Mouse (Mus musculus): ENCODE results near the gene Usp19. TPM values are rescaled to one million over a fixed set of nuclear protein-coding genes. Genes with fewer than 3 reads are reported as not detected.

The Usp19 gene
- polyA plus RNA-seq, 1 experiment: 335 TPM

DNA sequence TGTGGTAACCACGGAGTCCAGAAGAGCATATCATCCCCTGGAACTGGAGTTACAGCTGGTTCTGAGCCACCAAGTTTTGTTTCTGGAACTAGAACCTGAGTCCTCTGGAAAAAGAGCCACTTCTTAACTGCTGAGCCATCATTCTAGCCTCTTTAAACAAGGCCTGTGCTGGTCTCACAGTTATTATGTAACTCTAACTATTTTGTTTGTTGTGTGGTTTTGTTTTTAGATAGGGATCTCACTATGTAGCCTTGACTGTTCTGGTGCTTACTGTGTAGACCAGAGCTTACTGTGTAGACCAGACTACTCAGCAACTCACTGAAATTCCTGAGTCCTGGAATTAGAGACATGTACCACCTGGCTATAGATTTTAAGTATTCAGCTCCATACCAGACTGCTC is 56.5 kb downstream of the Usp19 start:
- peaks cover 77% of the 10 kb centered on the region for H3K36me3 ChIP-seq (ENCODE audit: control insufficient read depth, insufficient read depth, low read length)
- no peaks in the 10 kb centered on the region for H3K27me3 ChIP-seq (ENCODE audit: control insufficient read depth, insufficient read depth, low read length)
- no peak overlapping the region for H3K27ac ChIP-seq (ENCODE audit: control insufficient read depth, insufficient read depth, low read length)
- no peak for TF ChIP-seq POLR2A (IDR thresholded peaks at IDR 0.05; ENCODE audit: control insufficient read depth, extremely low read depth, insufficient read depth, low read length, poor library complexity)
- no peak for DNase-seq
- no peaks in the 10 kb centered on the region for H3K4me1 ChIP-seq (replicated peaks; ENCODE audit: control insufficient read depth, insufficient read depth, low read length)
- no peak overlapping the region for H3K4me3 ChIP-seq (ENCODE audit: control insufficient read depth, insufficient read depth, low read length)
- 97% methylated on average over 1 of the region's 1 CpGs for WGBS

Other genes with a start within 250 kb of the Usp19 start
- 25.4 and 27.0 TPM in 2 replicates for gene Dag1, start 226.6 kb upstream of the Usp19 start, polyA plus RNA-seq (2012; rRNA removed)
- 9.0 and 9.2 TPM in 2 replicates for gene Nicn1, start 200.2 kb upstream of the Usp19 start, polyA plus RNA-seq (2012; rRNA removed)
- gene Amt, start 193.7 kb upstream of the Usp19 start, polyA plus RNA-seq (2012; rRNA removed): 3.2 and 4.4 TPM in 2 replicates
- gene Rhoa, start 184.5 kb upstream of the Usp19 start, polyA plus RNA-seq (2012; rRNA removed): 148 and 178 TPM in 2 replicates
- gene Tcta, start 184.4 kb upstream of the Usp19 start, polyA plus RNA-seq (2012; rRNA removed): 31.1 and 43.4 TPM in 2 replicates
- gene Gpx1, start 151.7 kb upstream of the Usp19 start, polyA plus RNA-seq (2012; rRNA removed): 800 and 899 TPM in 2 replicates
- gene Usp4, start 142.7 kb upstream of the Usp19 start, polyA plus RNA-seq (2012; rRNA removed): 100 and 104 TPM in 2 replicates
- gene 1700102P08Rik, start 97.8 kb upstream of the Usp19 start, polyA plus RNA-seq (2012; rRNA removed): 0.70 and 1.9 TPM in 2 replicates
- 0.09 and 0.12 TPM in 2 replicates for gene Ccdc36, start 62.1 kb upstream of the Usp19 start, polyA plus RNA-seq (2012; rRNA removed)
- gene BC048562, start 54.1 kb upstream of the Usp19 start, polyA plus RNA-seq (2012; rRNA removed): not detected in 2 replicates
- 39.6 and 40.2 TPM in 2 replicates for gene Ccdc71, start 30.1 kb upstream of the Usp19 start, polyA plus RNA-seq (2012; rRNA removed)
- 16.9 and 21.0 TPM in 2 replicates for gene Klhdc8b, start 29.0 kb upstream of the Usp19 start, polyA plus RNA-seq (2012; rRNA removed)
- 16.1 and 33.7 TPM in 2 replicates for gene Lamb2, start 10.9 kb upstream of the Usp19 start, polyA plus RNA-seq (2012; rRNA removed)
- gene Qars, start 17.1 kb downstream of the Usp19 start, polyA plus RNA-seq (2012; rRNA removed): 376 and 382 TPM in 2 replicates
- gene Qrich1, start 26.2 kb downstream of the Usp19 start, polyA plus RNA-seq (2012; rRNA removed): 200 and 225 TPM in 2 replicates
- gene Impdh2, start 69.7 kb downstream of the Usp19 start, polyA plus RNA-seq (2012; rRNA removed): 160 and 200 TPM in 2 replicates
- 65.5 and 74.2 TPM in 2 replicates for gene Ndufaf3, start 76.8 kb downstream of the Usp19 start, polyA plus RNA-seq (2012; rRNA removed)
- gene Dalrd3, start 79.3 kb downstream of the Usp19 start, polyA plus RNA-seq (2012; rRNA removed): 418 and 504 TPM in 2 replicates
- gene Wdr6, start 88.1 kb downstream of the Usp19 start, polyA plus RNA-seq (2012; rRNA removed): 106 and 112 TPM in 2 replicates
- gene P4htm, start 107.1 kb downstream of the Usp19 start, polyA plus RNA-seq (2012; rRNA removed): 6.6 and 10.5 TPM in 2 replicates
- gene Arih2, start 158.8 kb downstream of the Usp19 start, polyA plus RNA-seq (2012; rRNA removed): 56.0 and 63.0 TPM in 2 replicates
- 19.8 and 24.7 TPM in 2 replicates for gene Slc25a20, start 171.5 kb downstream of the Usp19 start, polyA plus RNA-seq (2012; rRNA removed)
- 5.7 and 5.8 TPM in 2 replicates for gene Prkar2a, start 198.7 kb downstream of the Usp19 start, polyA plus RNA-seq (2012; rRNA removed)

Data from thymus, adult 2 months (tissue).